Mouse (Mus musculus): ENCODE results near the gene Ier5.

Gene Ier5

DNA sequence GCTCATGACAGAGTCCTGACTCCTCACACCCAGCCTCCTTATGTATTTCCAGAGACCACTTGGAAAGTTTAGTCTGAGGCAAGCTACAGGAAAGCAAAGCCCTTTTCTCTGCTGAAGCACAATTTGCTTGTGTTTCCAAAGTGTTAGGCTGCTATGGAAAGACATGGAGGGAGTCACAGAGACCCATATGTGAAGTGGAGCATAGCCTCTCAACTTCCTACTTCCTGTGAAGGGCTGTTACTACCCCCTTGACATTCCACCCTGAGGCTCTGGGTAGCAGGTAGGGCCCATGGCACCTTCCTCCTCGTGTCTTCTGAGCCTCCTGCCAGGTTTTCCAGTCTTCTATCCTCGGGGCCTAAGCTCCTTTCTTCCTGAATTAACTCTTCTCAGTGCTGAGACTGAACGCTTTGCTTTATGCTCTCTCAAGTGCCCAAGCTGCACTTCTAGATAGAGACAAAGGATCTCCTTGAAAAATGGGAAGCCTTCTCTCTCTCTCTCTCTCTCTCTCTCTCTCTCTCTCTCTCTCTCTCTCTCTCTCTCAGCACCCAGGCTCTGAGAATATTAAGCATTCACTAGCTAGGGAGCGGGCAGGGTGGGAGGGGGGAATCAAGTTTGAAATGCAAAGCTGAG, 47.2 kb downstream of the Ier5 start:
- no peak for DNase-seq

DNA sequence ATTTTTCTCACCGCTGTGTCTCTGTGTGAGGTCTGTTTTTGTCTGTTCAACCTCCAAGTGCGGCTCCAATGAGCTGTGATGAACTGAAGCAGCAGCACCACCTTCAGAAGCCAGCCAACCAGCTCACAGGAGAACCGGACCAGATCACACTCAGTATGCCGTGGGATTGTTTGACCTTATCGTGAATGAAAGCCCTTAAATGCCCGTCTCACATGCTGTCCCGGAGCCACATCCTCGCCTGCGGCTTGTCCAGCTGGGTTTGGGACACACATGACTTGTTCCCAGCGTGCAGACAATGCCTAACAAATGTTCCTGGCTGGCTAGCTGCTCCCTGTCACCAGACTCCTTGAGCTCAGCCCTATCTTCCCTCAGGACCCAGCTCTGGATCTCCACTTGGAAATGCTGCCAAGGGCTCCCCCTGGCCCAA, 47.7 kb downstream of the Ier5 start:
- peak; percentile 45 for DNase-seq

DNA sequence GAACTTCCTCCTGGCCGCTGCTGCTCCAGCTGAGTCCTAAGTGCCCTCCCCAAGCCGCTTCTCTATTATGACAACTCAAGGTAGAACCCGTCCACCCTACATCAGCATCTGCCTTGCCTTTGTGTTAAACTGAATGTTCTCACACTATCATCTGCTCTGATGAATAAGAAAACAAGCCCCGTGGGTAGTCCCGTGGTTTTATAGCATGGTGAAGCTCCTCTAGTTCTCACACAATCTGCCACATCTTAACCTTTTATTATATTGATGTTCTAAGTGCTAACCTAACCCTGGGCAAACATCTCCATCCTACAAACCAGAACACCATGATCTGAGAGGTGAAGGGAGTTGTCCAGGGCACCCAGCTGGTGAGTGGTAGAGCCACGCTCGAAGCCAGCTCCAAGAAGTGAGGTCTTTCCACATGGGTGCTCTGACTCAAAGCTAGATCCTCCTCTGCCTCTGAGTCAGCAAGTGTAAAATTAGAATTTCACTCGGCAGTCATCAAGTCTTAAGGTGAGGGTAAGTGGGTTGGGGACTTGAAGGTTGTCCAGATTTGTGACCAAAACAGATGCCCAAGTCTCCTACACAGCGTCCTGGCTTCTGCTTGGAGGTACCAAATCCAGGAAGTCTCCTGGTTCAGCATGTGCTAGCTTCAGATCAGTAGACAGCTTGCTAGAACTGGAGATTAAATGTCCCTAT, 48.4 kb downstream of the Ier5 start:
- no peak for DNase-seq

DNA sequence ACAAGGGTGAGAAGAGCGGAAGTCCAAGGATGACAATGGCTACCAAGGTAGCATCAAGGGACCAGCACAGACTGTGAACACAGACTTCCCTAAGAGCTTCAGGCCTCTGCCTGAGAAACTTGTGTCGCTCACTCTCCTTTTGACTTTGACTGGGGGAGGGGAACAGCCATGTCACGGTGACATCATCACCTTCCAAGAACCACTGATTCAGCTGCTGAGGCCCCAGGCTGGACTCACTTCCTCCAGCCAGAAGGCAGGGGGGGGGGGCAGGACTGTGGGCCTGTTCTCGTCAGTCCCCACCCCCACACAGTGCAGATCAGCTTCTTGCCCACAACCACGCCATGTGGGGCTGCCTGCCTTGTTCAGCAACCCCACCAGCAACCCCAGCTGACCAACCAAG, 49.3 kb downstream of the Ier5 start:
- no peak for DNase-seq

DNA sequence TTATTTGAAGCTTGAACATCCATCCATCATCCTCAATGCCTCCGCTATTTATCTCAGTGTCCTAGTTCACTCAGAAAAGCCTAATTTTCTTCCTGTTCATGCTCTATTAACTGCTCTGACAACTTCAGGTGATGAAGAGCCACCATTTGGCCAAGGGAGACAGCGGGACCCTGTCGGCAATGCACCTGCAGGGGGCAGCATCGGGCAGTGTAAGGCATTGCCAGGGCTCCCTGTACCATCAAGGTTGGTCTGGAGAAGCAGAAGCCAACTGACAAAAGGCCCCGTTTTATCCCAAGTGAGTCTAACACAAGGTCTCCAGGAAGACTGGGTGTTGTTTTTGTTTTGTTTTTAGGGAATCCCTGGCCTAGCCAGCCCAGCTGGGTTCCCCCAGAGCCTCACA, 50.5 kb downstream of the Ier5 start:
- DNase-seq, result peak; percentile 94
